Comparison of ENCODE assay signal across 11 mouse cellular contexts in genomic region chr5:110378181-110378583, GRCm38 (mm10). TPM values are rescaled to one million over a fixed set of nuclear protein-coding genes. Genes with fewer than 3 reads are reported as not detected.
DNase-seq lines count a peak whose midpoint lies in the region; ATAC-seq and TF ChIP-seq lines count a peak whose summit lies in the region.
"Had no signal": no experiment of that assay in that cellular context is flagged by ENCODE, and none has a peak within 500 bp of the region (broad histone marks: within the 10 kb centered on the region; RNA-seq: fewer than 3 reads in every experiment).

No protein-coding gene starts in this region.

- 0 out of 2 replicates have a peak, but pooled peaks cover 5% of the 10 kb centered on the region for H3K27me3 ChIP-seq in forebrain, embryonic 10.5 days (ENCODE audit: poor library complexity, severe bottlenecking)
- H3K27me3 ChIP-seq in forebrain, embryonic 15.5 days, result no peaks in the 10 kb centered on the region
- H3K27me3 ChIP-seq in midbrain, postnatal 0 days (ENCODE audit: insufficient read depth, low read length), result no peaks in the 10 kb centered on the region

- H3K4me3 ChIP-seq in forebrain, embryonic 10.5 days, result no peak overlapping the region
- no peak overlapping the region for H3K4me3 ChIP-seq in forebrain, embryonic 15.5 days
- peak overlapping the region; percentile 27; the same call in 1 of the 2 replicates for H3K4me3 ChIP-seq in layer of hippocampus, adult 2 months
- H3K4me3 ChIP-seq in midbrain, postnatal 0 days (ENCODE audit: low read depth, low read length), result no peak overlapping the region

- no peak for ATAC-seq in forebrain, embryonic 15.5 days (replicated peaks)
- ATAC-seq in midbrain, postnatal 0 days (ENCODE audit: low FRiP score), result peak; percentile 47; the same call in 1 of the 2 replicates
- no peak for ATAC-seq in inflammation-experienced regulatory T-cells, adult 6 months

- H3K4me1 ChIP-seq in forebrain, embryonic 10.5 days, result peaks cover 28% of the 10 kb centered on the region
- no peaks in the 10 kb centered on the region for H3K4me1 ChIP-seq in forebrain, embryonic 15.5 days
- H3K4me1 ChIP-seq in midbrain, postnatal 0 days (ENCODE audit: insufficient read depth, low read length), result no peaks in the 10 kb centered on the region

- WGBS in forebrain, embryonic 10.5 days, result 28% methylated on average over 20 of the region's 20 CpGs
- 39% methylated on average over 20 of the region's 20 CpGs for WGBS in forebrain, embryonic 15.5 days
- WGBS in midbrain, postnatal 0 days, result 41% methylated on average over 20 of the region's 20 CpGs

- H3K27ac ChIP-seq in forebrain, embryonic 10.5 days, result peak overlapping the region; percentile 2; the same call in 1 of the 2 replicates
- H3K27ac ChIP-seq in forebrain, embryonic 15.5 days (replicated peaks), result no peak overlapping the region
- H3K27ac ChIP-seq in layer of hippocampus, adult 2 months, result peak overlapping the region; percentile 79
- no peak overlapping the region for H3K27ac ChIP-seq in midbrain, postnatal 0 days (ENCODE audit: low read depth, low read length)

- peaks cover 93% of the 10 kb centered on the region for H3K36me3 ChIP-seq in forebrain, embryonic 10.5 days (replicated peaks)
- peaks cover 55% of the 10 kb centered on the region for H3K36me3 ChIP-seq in forebrain, embryonic 15.5 days
- H3K36me3 ChIP-seq in midbrain, postnatal 0 days (ENCODE audit: insufficient read depth, low read length), result peaks cover 54% of the 10 kb centered on the region

- no peak overlapping the region for H3K9ac ChIP-seq in forebrain, embryonic 15.5 days (replicated peaks)
- no peak overlapping the region for H3K9ac ChIP-seq in midbrain, postnatal 0 days (replicated peaks; ENCODE audit: low read length, poor library complexity, severe bottlenecking)

- no peaks in the 10 kb centered on the region for H3K9me3 ChIP-seq in forebrain, embryonic 10.5 days
- no peaks in the 10 kb centered on the region for H3K9me3 ChIP-seq in forebrain, embryonic 15.5 days
- H3K9me3 ChIP-seq in midbrain, postnatal 0 days (ENCODE audit: low read length), result no peaks in the 10 kb centered on the region

- H3K4me2 ChIP-seq in forebrain, embryonic 15.5 days (replicated peaks), result no peak overlapping the region
- no peak overlapping the region for H3K4me2 ChIP-seq in midbrain, postnatal 0 days (ENCODE audit: low read depth, low read length, poor library complexity, severe bottlenecking)

- peak; percentile 34 for DNase-seq in forebrain, embryonic 10.5 days (ENCODE audit: extremely low spot score, low spot score)
- peak in 1 of 2 experiments; percentile 40 for DNase-seq in layer of hippocampus, adult 2 months (ENCODE audit: low spot score in 2 of 2)
- no peak for DNase-seq in layer of hippocampus, adult 9-10 months (ENCODE audit: low spot score)
- DNase-seq in forelimb bud, embryonic 11.5 days (ENCODE audit: low read depth, low spot score), result peak; percentile 49
- peak; percentile 24 for DNase-seq in midbrain, postnatal 0 days (ENCODE audit: low spot score)
- DNase-seq in B cell, adult 2 months, result no peak

- TF ChIP-seq CTCF in layer of hippocampus, adult 2 months (conservative IDR thresholded peaks at IDR 0.05), result no peak
- TF ChIP-seq CTCF in midbrain, postnatal 0 days (IDR thresholded peaks at IDR 0.05), result no peak

RNA-seq across cellular contexts. Expression of gene Lrcol1, which starts 33.7 kb away (rescaled TPM):
- not detected in 2 replicates for polyA plus RNA-seq in forebrain, embryonic 10.5 days (2016; fragmentation: Nextera tagmentation; extraction: Ambion mirVana)
- polyA plus RNA-seq in forebrain, embryonic 15.5 days (2015; fragmentation: Nextera tagmentation; extraction: Ambion mirVana), result not detected in 2 replicates
- total RNA-seq in layer of hippocampus, adult 2 months (2021), result not detected
- not detected in 2 replicates for total RNA-seq in midbrain, postnatal 0 days (2014; rRNA removed)
- not detected in 2 replicates for polyA plus RNA-seq in midbrain, postnatal 0 days (2015; fragmentation: Nextera tagmentation; extraction: Ambion mirVana)
- under 1 TPM in 1 of 3 experiments, not detected in 2; 0.49 TPM for polyA plus RNA-seq in inflammation-experienced regulatory T-cells, adult 6 months (2017; shearing (Covaris generic))
- total RNA-seq: adrenal gland, adult 18-20 months had no signal
- polyA plus RNA-seq: C2C12; liver, embryonic 16.5 days had no signal

RNA-seq across cellular contexts. Expression of gene P2rx2, which starts 35.2 kb away (rescaled TPM):
- 0.49 and 0.74 TPM in 2 replicates for polyA plus RNA-seq in forebrain, embryonic 10.5 days (2016; fragmentation: Nextera tagmentation; extraction: Ambion mirVana)
- 5.7 and 6.8 TPM in 2 replicates for polyA plus RNA-seq in forebrain, embryonic 15.5 days (2015; fragmentation: Nextera tagmentation; extraction: Ambion mirVana)
- not detected for total RNA-seq in layer of hippocampus, adult 2 months (2021)
- 10.6 and 11.9 TPM in 2 replicates for total RNA-seq in midbrain, postnatal 0 days (2014; rRNA removed)
- 10.7 and 13.4 TPM in 2 replicates for polyA plus RNA-seq in midbrain, postnatal 0 days (2015; fragmentation: Nextera tagmentation; extraction: Ambion mirVana)
- not detected for polyA plus RNA-seq in inflammation-experienced regulatory T-cells, adult 6 months (2017; shearing (Covaris generic))
- polyA plus RNA-seq: liver, embryonic 16.5 days had no signal

Comparison
In these comparisons a context has a peak if more than half of its experiments do, and no peak if none do; other contexts are left out.
1. H3K27ac ChIP-seq: peak in forebrain, embryonic 10.5 days (single experiment) and layer of hippocampus, adult 2 months (single experiment); none in forebrain, embryonic 15.5 days (single experiment) and midbrain, postnatal 0 days (single experiment).
2. DNase-seq: peak in forebrain, embryonic 10.5 days (single experiment), forelimb bud, embryonic 11.5 days (single experiment) and midbrain, postnatal 0 days (single experiment); none in layer of hippocampus, adult 9-10 months (single experiment) and B cell, adult 2 months (0 of 2).